Mouse (Mus musculus): ENCODE results near the gene Gm11146.

GRCm38 (mm10) chr16:77632315-77632881 lies 30.5 kb upstream of the Gm11146 start:
- no peak for TF ChIP-seq POLR2A (IDR thresholded peaks at IDR 0.05; ENCODE audit: borderline replicate concordance, low read depth, low read length)
- no peak for TF ChIP-seq CTCF (IDR thresholded peaks at IDR 0.05; ENCODE audit: low read depth, low read length)

Measured in bone marrow macrophage, adult 2 months (primary cell).